Mouse (Mus musculus): ENCODE data around the gene Casd1. TPM values are rescaled to one million over a fixed set of nuclear protein-coding genes. Genes with fewer than 3 reads are reported as not detected.
"Not testable (repeated sequence)": the region's sequence is repeated elsewhere in the genome, so short reads cannot be mapped to it uniquely, and the experiment has no call there.

Gene Casd1
- total RNA-seq, 2 experiments from 2014 or later, result 17.1 to 17.3 TPM

- DNase-seq, result no peak
- intact Hi-C loops (cut with DNase I), result no loop called here
Observed at GRCm38 (mm10) chr6:4610216-4610896, 9.7 kb downstream of the Casd1 start.

GRCm38 (mm10) chr6:4611853-4612252, 11.2 kb downstream of the Casd1 start:
- intact Hi-C loops (cut with DNase I), result no loop called here
- no peak for DNase-seq

- intact Hi-C loops (cut with DNase I), result no loop called here
- DNase-seq, result no peak
Observed at GRCm38 (mm10) chr6:4612431-4612830, 11.8 kb downstream of the Casd1 start.

- intact Hi-C loops (cut with DNase I), result no loop called here
- no peak for DNase-seq
Observed at GRCm38 (mm10) chr6:4617911-4618310, 17.3 kb downstream of the Casd1 start.

- intact Hi-C loops (cut with DNase I), result no loop called here
Observed at GRCm38 (mm10) chr6:4631464-4631863, 30.8 kb downstream of the Casd1 start.

GRCm38 (mm10) chr6:4633189-4633588, 32.5 kb downstream of the Casd1 start:
- no peak for DNase-seq
- intact Hi-C loops (cut with DNase I), result no loop called here

More at GRCm38 (mm10) chr6:4631464-4631863, 30.8 kb downstream of the Casd1 start:
- DNase-seq, result no peak

GRCm38 (mm10) chr6:4634804-4635203, 34.2 kb downstream of the Casd1 start:
- intact Hi-C loops (cut with DNase I), result no loop called here
- DNase-seq, result no peak

- no peak for DNase-seq
- intact Hi-C loops (cut with DNase I), result no loop called here
Observed at GRCm38 (mm10) chr6:4642068-4642467, 41.4 kb downstream of the Casd1 start.

GRCm38 (mm10) chr6:4647351-4647750, 46.7 kb downstream of the Casd1 start:
- intact Hi-C loops (cut with DNase I), result no loop called here
- DNase-seq, result no peak

GRCm38 (mm10) chr6:4652596-4653134, 52.0 kb downstream of the Casd1 start:
- intact Hi-C loops (cut with DNase I), result no loop called here

GRCm38 (mm10) chr6:4653741-4654140, 53.1 kb downstream of the Casd1 start:
- intact Hi-C loops (cut with DNase I), result not testable (repeated sequence)

More at GRCm38 (mm10) chr6:4652596-4653134, 52.0 kb downstream of the Casd1 start:
- no peak for DNase-seq

GRCm38 (mm10) chr6:4655466-4655865, 54.8 kb downstream of the Casd1 start:
- no peak for DNase-seq
- intact Hi-C loops (cut with DNase I), result no loop called here

More at GRCm38 (mm10) chr6:4653741-4654140, 53.1 kb downstream of the Casd1 start:
- not testable (repeated sequence) for DNase-seq

GRCm38 (mm10) chr6:4655924-4656323, 55.3 kb downstream of the Casd1 start:
- DNase-seq, result no peak
- intact Hi-C loops (cut with DNase I), result no loop called here

GRCm38 (mm10) chr6:4658861-4659260, 58.2 kb downstream of the Casd1 start:
- no peak for DNase-seq
- intact Hi-C loops (cut with DNase I), result no loop called here

- intact Hi-C loops (cut with DNase I), result no loop called here
- no peak for DNase-seq
Observed at GRCm38 (mm10) chr6:4663516-4663915, 62.9 kb downstream of the Casd1 start.

- intact Hi-C loops (cut with DNase I), result no loop called here
- DNase-seq, result no peak
Observed at GRCm38 (mm10) chr6:4664313-4664712, 63.7 kb downstream of the Casd1 start.

GRCm38 (mm10) chr6:4665154-4665553, 64.5 kb downstream of the Casd1 start:
- no peak for DNase-seq
- intact Hi-C loops (cut with DNase I), result no loop called here

GRCm38 (mm10) chr6:4677356-4677761, 76.7 kb downstream of the Casd1 start:
- DNase-seq, result no peak
- intact Hi-C loops (cut with DNase I), result no loop called here

- no peak for DNase-seq
- intact Hi-C loops (cut with DNase I), result no loop called here
Observed at GRCm38 (mm10) chr6:4679981-4680380, 79.3 kb downstream of the Casd1 start.

GRCm38 (mm10) chr6:4680576-4680975, 79.9 kb downstream of the Casd1 start:
- DNase-seq, result no peak
- intact Hi-C loops (cut with DNase I), result no loop called here

- intact Hi-C loops (cut with DNase I), result no loop called here
- DNase-seq, result no peak
Observed at GRCm38 (mm10) chr6:4684706-4685340, 84.2 kb downstream of the Casd1 start.

GRCm38 (mm10) chr6:4690438-4690837, 89.8 kb downstream of the Casd1 start:
- intact Hi-C loops (cut with DNase I), result no loop called here
- no peak for DNase-seq
